Mouse (Mus musculus) hindbrain, embryonic 13.5 days (tissue): ENCODE data around the gene Nbas. TPM values are rescaled to one million over a fixed set of nuclear protein-coding genes. Genes with fewer than 3 reads are reported as not detected.

Experiments used
- ATAC-seq: fragments of 200-750 bp; cut with Nextera tagmentation; 2 replicates; pipeline ENCODE4 v1.8.0; 2017; ENCODE audit warnings: moderate TSS enrichment; ENCODE audit not compliant: low FRiP score
- H3K27ac ChIP-seq: fragments of 300-500 bp; sonication (generic); 2 replicates; pipeline ENCODE4 v1.5.1; 2015; ENCODE audit warnings: inconsistent platforms, mild to moderate bottlenecking, moderate library complexity
- H3K27me3 ChIP-seq: fragments of 300-500 bp; sonication (generic); 2 replicates; pipeline ENCODE4 v1.6.1; 2015; ENCODE audit warnings: mild to moderate bottlenecking, inconsistent platforms
- H3K36me3 ChIP-seq: fragments of 300-500 bp; sonication (generic); 2 replicates; pipeline ENCODE4 v1.6.1; 2015; ENCODE audit warnings: mild to moderate bottlenecking, inconsistent platforms
- H3K4me1 ChIP-seq: fragments of 300-500 bp; sonication (generic); replicated peaks from 2 replicates; pipeline ENCODE4 v1.6.1; 2015; ENCODE audit warnings: inconsistent platforms
- H3K4me2 ChIP-seq: fragments of 300-500 bp; sonication (generic); 2 replicates; pipeline ENCODE4 v1.6.1; 2015; ENCODE audit warnings: inconsistent platforms, mild to moderate bottlenecking, moderate library complexity
- H3K4me3 ChIP-seq: fragments of 300-500 bp; sonication (generic); 2 replicates; pipeline ENCODE4 v1.5.1; 2015; ENCODE audit warnings: mild to moderate bottlenecking, inconsistent platforms
- H3K9ac ChIP-seq: fragments of 300-500 bp; sonication (generic); 2 replicates; pipeline ENCODE4 v1.6.1; 2015; ENCODE audit warnings: mild to moderate bottlenecking, inconsistent platforms
- H3K9me3 ChIP-seq: fragments of 300-500 bp; sonication (generic); 2 replicates; pipeline ENCODE4 v1.6.1; 2016; ENCODE audit warnings: inconsistent platforms
- WGBS: fragments of 180-500 bp; shearing (Covaris S2); methylation state at CpG from one replicate; pipeline ENCODE4 v1.1.7; 2015; 5-methylcytosine and 5-hydroxymethylcytosine counted together
- polyA plus RNA-seq: library from polyadenylated mRNA; unstranded; fragments of >200 nt; fragmentation: Nextera tagmentation; extraction: Ambion mirVana; gene quantifications from 2 replicates; pipeline ENCODE4 v1.2.1, GENCODE M21; 2015

Nbas gene
- polyA plus RNA-seq, 1 experiment from 2014 or later = 15.3 TPM

DNA sequence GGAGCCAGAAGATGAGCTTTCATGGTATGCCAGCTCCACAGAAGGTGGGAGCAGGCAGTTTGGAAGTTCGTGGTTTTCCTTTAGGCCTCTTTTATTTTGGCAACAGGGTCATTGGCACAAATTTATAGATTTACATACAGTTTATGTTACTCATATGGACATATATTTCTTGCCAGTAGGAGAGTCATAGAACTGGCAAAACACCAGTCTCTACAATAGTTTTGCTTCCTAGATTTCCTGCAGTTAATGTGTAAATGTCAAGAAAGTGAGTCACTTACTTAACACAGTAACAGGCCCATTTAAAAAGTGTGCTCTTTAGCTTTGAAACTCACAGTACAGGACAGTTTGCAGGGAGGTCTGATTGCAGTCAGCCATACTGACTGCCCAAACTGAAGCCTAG, 161.3 kb downstream of the Nbas start:
- no peaks in the 10 kb centered on the region for H3K27me3 ChIP-seq

DNA sequence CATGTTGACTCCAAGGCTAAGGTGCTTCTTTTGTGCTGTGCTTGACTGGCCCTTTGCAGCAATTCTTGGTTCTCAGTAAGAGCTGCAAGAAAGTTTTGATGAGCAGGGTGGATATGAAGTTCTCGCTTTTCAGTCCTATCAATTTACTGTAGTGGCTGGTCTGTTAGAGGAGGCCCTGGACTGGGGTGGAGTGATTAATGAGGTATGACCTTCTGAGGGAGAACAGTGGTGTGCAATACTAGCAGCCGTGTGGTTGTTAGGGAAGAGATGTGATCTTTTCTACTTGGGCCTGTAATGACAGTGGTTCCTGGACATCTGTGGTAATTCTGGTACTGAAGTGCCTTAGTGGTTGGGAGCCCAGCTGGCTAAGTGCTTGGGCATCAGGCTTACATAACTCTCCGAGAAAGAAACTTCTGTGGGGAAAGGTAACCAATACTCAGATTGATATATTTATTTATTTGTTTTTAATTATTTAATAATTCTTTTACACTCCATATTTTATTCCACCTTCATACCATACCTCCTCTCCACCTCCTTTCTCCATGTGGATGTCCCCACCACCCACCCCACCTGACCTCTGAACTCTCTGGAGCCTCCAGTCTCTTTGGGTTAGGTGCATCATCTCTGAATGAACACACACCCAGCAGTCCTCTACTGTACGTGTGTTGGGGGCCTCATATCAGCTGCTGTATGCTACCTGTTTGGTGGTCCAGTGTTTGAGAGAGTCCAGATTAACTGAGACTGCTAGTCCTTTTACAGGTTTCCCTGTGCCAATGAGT, 175.9 kb downstream of the Nbas start:
- peaks cover 9% of the 10 kb centered on the region; the same call in 1 of the 2 replicates for H3K36me3 ChIP-seq
- no peaks in the 10 kb centered on the region for H3K27me3 ChIP-seq
- no peak overlapping the region for H3K9ac ChIP-seq
- no peak overlapping the region for H3K4me2 ChIP-seq
- no peak overlapping the region for H3K27ac ChIP-seq
- H3K4me3 ChIP-seq = no peak overlapping the region
- H3K4me1 ChIP-seq = no peaks in the 10 kb centered on the region
- H3K9me3 ChIP-seq = no peaks in the 10 kb centered on the region
- no peak for ATAC-seq
- 76% methylated on average over 4 of the region's 4 CpGs for WGBS

More for the DNA sequence above, 161.3 kb downstream of the Nbas start:
- Histone ChIP-seq H3K9me3 (0 out of 2 replicates have a peak, but pooled peaks cover 2% of the 10 kb centered on the region), H3K36me3 (peaks cover 27% of the 10 kb centered on the region), H3K27ac (no peak overlapping the region), H3K4me3 (no peak overlapping the region), H3K4me2 (no peak overlapping the region), H3K4me1 (no peaks in the 10 kb centered on the region), H3K9ac (no peak overlapping the region)
- 81% methylated on average over 1 of the region's 1 CpGs for WGBS
- ATAC-seq = no peak

DNA sequence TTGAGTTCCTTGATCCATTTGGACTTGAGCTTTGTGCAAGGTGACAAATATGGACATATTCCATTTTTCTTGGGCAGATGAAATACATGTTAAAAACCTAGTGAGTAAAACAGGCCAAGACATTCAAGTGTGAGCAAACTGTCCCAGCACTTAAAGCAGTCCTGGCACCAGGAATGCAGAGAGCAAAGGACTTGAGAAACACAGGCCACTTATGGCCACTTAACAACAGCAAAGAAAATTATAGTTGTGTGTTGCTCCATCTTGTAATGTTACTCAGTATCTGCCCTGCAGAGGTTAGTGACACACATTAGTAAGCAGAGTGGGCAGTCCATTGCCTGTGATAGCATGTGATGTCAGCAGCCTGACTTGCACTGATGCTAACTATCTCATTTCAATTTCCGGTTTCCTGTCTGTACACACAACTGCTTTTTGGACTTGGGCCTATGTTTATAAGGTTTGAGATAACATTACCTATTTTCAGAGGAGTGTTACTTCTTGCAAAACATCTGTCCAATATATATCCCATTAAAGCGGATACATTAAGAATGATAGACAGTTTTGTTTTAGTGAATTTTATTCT, 176.6 kb downstream of the Nbas start:
- 96% methylated on average over 2 of the region's 2 CpGs for WGBS
- no peaks in the 10 kb centered on the region for H3K4me1 ChIP-seq
- H3K36me3 ChIP-seq = peaks cover 9% of the 10 kb centered on the region; the same call in 1 of the 2 replicates

DNA sequence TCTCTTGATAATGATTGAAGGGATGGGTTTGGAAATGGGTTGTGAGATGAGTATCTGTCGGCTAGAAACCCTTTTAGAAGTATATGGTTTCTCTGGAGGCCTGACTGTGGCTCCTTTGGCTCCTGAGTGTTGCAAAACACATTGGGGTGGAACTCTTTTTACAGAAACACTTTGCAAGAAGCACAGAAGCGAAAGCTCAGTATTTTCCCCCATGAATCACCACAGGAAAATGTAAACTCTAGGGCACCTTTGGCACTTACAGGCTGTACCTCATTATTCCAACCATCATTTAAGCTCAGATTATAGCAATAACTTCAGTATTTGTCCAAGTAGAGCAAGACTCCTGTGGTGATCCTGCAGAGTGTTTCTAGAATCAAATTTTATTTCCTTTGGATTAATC, 180.0 kb downstream of the Nbas start:
- Histone ChIP-seq H3K27ac (no peak overlapping the region), H3K36me3 (no peaks in the 10 kb centered on the region; the same call in 1 of the 2 replicates), H3K4me2 (no peak overlapping the region), H3K27me3 (no peaks in the 10 kb centered on the region), H3K4me3 (no peak overlapping the region), H3K9me3 (no peaks in the 10 kb centered on the region), H3K4me1 (no peaks in the 10 kb centered on the region), H3K9ac (no peak overlapping the region)
- WGBS = 85% methylated on average over 2 of the region's 2 CpGs
- ATAC-seq = no peak

More for the DNA sequence above, 176.6 kb downstream of the Nbas start:
- Histone ChIP-seq H3K27me3 (no peaks in the 10 kb centered on the region), H3K9me3 (no peaks in the 10 kb centered on the region), H3K9ac (no peak overlapping the region), H3K4me2 (no peak overlapping the region), H3K4me3 (no peak overlapping the region), H3K27ac (no peak overlapping the region)
- no peak for ATAC-seq

DNA sequence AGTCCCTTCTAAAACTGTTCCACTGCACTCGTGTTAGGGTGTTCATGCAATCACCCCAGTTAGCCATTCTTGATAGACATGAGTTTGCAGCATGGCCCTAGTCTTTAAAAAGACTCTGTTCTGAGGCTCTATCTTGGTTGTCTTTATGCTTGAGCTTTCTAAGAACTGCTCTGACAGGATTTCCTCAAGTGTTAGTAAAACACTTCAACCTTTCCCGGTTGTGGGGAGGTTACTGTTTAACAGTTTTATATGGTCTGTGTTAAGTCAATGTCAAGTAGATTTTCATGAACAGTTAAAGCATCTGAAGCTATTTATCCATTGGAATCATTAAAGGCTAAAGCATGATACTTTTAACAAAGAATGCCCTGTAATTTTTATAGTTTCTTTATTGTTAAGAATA, 183.1 kb downstream of the Nbas start:
- WGBS = 86% methylated on average over 2 of the region's 2 CpGs
- ATAC-seq = no peak
- no peaks in the 10 kb centered on the region for H3K27me3 ChIP-seq

DNA sequence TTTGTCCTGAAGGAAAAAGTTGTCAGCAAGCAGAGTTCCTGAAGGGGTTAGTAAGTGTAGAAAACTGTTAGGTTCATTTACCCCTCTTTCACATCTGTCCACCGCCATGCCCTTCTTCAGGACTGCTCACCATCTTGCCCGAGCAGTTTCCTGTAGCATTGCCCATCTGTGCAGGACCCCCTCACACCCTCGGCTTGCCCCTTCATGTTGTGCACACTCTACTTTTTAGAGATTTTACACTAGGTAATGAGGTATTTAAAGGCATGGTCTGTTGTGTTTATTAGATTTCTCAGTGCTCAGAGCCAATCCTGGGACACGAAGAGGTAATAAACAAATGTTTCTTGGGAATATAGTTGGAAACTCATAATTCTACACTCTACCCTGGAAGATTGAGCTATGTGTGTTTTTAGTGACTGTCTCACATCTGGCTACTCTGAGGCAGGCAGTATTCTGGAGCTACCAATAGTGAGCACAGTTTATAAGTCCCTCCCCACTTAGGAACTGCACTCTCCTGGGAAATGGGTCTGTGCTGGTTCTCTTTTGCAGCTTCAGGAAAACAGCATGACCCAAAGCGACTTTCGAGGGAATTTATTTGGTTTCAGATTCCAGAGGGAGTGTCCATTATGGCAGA, 191.4 kb downstream of the Nbas start:
- Histone ChIP-seq H3K27me3 (no peaks in the 10 kb centered on the region), H3K27ac (no peak overlapping the region), H3K9ac (no peak overlapping the region), H3K4me3 (no peak overlapping the region), H3K36me3 (peaks cover 6% of the 10 kb centered on the region), H3K9me3 (no peaks in the 10 kb centered on the region), H3K4me1 (peaks cover 14% of the 10 kb centered on the region), H3K4me2 (no peak overlapping the region)
- no peak for ATAC-seq
- WGBS = 90% methylated on average over 6 of the region's 6 CpGs

More for the DNA sequence above, 183.1 kb downstream of the Nbas start:
- Histone ChIP-seq H3K9me3 (no peaks in the 10 kb centered on the region), H3K4me2 (no peak overlapping the region), H3K4me1 (no peaks in the 10 kb centered on the region), H3K4me3 (no peak overlapping the region), H3K36me3 (peaks cover 6% of the 10 kb centered on the region), H3K27ac (no peak overlapping the region), H3K9ac (no peak overlapping the region)

DNA sequence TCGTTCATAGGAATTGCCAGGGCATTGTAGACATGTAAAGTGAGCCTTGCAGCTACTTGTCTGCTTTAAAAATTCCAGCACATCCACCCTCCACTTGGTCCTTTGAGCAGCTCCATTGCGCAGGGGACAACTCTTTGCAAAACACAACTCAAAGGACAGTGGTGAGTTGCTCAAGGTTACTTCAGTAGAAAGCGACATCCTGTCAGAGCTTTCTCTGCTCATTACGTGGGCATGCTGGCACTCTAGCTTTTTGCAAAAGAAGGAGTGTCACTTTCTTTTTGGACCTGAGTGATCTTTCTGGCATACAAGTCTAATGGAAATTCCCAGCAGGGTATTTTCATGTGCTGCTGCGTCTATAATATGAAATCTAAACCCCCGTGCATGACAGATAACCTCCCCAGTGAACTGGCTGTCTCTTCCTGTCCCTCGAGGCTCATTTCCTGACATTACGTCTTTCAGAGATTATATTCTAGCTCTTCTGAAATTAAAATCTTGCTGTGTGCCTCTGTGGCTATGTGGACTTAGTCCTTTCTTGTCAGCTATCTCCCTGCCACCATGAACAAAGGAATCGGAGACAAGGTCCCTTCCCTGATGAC, 192.7 kb downstream of the Nbas start:
- no peak overlapping the region for H3K4me3 ChIP-seq
- H3K4me1 ChIP-seq = peaks cover 14% of the 10 kb centered on the region
- no peak overlapping the region for H3K9ac ChIP-seq
- ATAC-seq = 0 out of 2 replicates have a peak, but pooled peaks have one; percentile 22
- H3K9me3 ChIP-seq = no peaks in the 10 kb centered on the region
- H3K4me2 ChIP-seq = no peak overlapping the region
- H3K36me3 ChIP-seq = no peaks in the 10 kb centered on the region; the same call in 1 of the 2 replicates
- peak overlapping the region; percentile 60 for H3K27ac ChIP-seq
- WGBS = 49% methylated on average over 9 of the region's 9 CpGs
- no peaks in the 10 kb centered on the region for H3K27me3 ChIP-seq

DNA sequence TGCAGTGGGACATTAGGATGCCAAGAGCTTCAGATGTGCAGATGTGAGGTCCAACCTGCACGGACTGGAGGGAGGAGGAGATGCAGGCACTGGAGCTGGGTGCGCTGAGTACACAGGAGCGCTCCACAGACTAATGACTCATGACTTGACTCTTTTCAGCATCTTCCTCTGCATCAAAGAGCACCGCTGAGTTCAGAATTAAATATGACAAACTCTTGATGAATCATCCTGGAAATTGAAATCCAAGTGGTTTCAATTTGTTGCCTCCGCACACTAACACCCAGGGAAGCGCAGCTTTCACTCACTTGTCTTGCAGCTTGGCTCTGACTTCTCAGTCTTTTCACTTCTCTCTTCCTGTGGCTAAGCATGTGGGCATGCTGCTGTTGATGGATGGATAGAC, 193.5 kb downstream of the Nbas start:
- peak overlapping the region; percentile 60 for H3K27ac ChIP-seq
- no peak overlapping the region for H3K9ac ChIP-seq
- H3K4me3 ChIP-seq = no peak overlapping the region
- H3K36me3 ChIP-seq = no peaks in the 10 kb centered on the region
- H3K27me3 ChIP-seq = no peaks in the 10 kb centered on the region
- 60% methylated on average over 6 of the region's 6 CpGs for WGBS
- H3K4me1 ChIP-seq = peaks cover 14% of the 10 kb centered on the region
- ATAC-seq = peak; percentile 77; the same call in 1 of the 2 replicates
- H3K4me2 ChIP-seq = no peak overlapping the region
- H3K9me3 ChIP-seq = no peaks in the 10 kb centered on the region

DNA sequence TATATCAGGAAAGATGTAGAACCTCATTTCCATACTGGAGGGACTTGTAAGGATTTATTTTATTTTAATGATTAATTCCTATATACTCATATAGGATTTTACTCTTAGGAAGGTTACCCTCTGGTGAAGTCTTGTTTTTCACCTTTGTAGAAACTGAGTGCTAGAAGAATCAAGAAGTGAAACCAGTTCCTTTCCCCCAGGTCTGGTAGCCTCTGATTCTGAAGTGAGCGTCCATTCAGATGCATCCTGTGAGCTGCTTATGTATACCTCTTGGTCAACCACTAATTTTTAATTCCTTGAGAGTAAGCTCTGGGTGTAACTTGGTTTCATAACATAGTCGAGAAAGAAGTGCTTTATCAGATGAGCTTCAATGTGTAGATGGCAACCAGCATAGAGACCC, 196.6 kb downstream of the Nbas start:
- no peak overlapping the region for H3K4me3 ChIP-seq
- H3K4me2 ChIP-seq = no peak overlapping the region
- no peak overlapping the region for H3K9ac ChIP-seq
- peaks cover 8% of the 10 kb centered on the region for H3K36me3 ChIP-seq
- WGBS = 90% methylated on average over 2 of the region's 2 CpGs
- no peak overlapping the region for H3K27ac ChIP-seq
- peaks cover 14% of the 10 kb centered on the region for H3K4me1 ChIP-seq
- no peak for ATAC-seq
- no peaks in the 10 kb centered on the region for H3K27me3 ChIP-seq
- H3K9me3 ChIP-seq = no peaks in the 10 kb centered on the region

DNA sequence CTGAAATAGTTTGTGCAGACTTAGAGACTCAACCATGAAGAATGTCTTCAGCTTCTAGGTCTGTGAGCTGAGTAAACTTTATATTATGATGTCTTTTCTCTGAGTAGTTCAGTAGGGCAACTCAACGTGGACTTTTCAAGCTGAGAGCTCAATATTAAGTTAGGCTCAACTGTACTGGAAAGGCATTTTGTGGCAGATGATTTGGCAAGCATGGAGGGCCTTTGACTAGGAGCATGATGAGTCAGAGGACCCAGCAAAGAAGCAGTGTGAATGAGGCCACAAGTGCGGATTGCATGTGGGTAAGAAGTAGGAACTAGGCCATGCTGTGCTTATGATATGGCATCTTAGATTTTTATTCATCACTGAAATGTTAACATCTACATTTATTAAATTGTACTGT, 205.9 kb downstream of the Nbas start:
- Histone ChIP-seq H3K4me2 (no peak overlapping the region), H3K9ac (no peak overlapping the region), H3K36me3 (peaks cover 21% of the 10 kb centered on the region), H3K27me3 (no peaks in the 10 kb centered on the region), H3K27ac (no peak overlapping the region), H3K9me3 (no peaks in the 10 kb centered on the region), H3K4me1 (no peaks in the 10 kb centered on the region), H3K4me3 (no peak overlapping the region)
- ATAC-seq = no peak
- WGBS = 91% methylated on average over 2 of the region's 2 CpGs

DNA sequence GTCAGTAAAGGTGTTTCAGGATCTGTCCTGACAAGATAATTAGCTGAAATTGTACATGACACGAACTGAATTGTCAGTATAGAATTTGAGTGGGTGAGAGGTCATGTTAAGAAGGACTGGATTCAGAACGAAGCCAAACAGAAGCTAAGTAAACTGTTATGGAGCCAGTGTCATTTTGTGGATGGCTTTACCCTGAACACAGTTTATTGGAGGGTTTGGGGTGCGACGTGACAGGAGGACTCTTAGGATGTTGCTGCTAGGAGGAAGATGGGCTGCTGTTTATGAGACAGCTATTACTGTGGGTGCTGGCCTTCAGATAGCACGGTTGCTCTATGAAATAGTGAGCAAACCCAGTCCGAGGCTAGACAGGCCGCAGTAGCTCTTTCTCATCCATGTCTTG, 210.2 kb downstream of the Nbas start:
- Histone ChIP-seq H3K36me3 (peaks cover 16% of the 10 kb centered on the region), H3K9ac (no peak overlapping the region), H3K27ac (no peak overlapping the region), H3K4me1 (no peaks in the 10 kb centered on the region), H3K9me3 (no peaks in the 10 kb centered on the region), H3K4me3 (no peak overlapping the region), H3K4me2 (no peak overlapping the region), H3K27me3 (no peaks in the 10 kb centered on the region)
- ATAC-seq = no peak
- 91% methylated on average over 7 of the region's 7 CpGs for WGBS

DNA sequence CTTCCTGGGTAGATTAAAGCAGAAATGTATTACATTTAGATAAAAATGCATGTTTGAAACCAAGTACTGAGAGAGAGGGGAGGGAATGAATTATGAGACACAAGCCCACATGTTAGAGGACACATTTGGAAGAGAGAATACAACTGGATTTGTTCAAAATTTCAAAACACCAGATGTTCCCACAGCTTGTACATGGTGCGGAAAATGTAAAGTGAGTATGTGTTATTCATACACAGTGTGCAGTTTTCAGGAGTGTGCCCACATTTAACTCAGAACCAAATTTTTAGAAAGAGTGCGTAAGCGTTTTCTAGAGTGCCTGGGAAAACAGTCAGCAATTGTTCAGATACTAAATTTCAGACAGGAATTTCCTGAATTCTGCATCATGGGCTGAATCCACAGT, 217.3 kb downstream of the Nbas start:
- Histone ChIP-seq H3K9me3 (no peaks in the 10 kb centered on the region), H3K27ac (no peak overlapping the region), H3K4me1 (no peaks in the 10 kb centered on the region), H3K4me2 (no peak overlapping the region), H3K27me3 (no peaks in the 10 kb centered on the region), H3K36me3 (peaks cover 12% of the 10 kb centered on the region), H3K4me3 (no peak overlapping the region), H3K9ac (no peak overlapping the region)
- WGBS = 92% methylated on average over 3 of the region's 3 CpGs
- no peak for ATAC-seq
